Mouse (Mus musculus): Measurements from ENCODE around the gene Gngt1. TPM values are rescaled to one million over a fixed set of nuclear protein-coding genes. Genes with fewer than 3 reads are reported as not detected.
A peak's percentile ranks its signal among the peaks of the same experiment; 100 is the strongest.

Gene Gngt1
- total and polyA plus RNA-seq, 3 experiments = not detected

- no peak for DNase-seq
- TF ChIP-seq CTCF (IDR thresholded peaks at IDR 0.05) = no peak
- no peak for TF ChIP-seq POLR2A (IDR thresholded peaks at IDR 0.05; ENCODE audit: insufficient read depth, low read depth, low read length)
- TF ChIP-seq EP300 (IDR thresholded peaks at IDR 0.05; ENCODE audit: insufficient read depth, low read depth, low read length) = no peak
- H3K27me3 ChIP-seq (ENCODE audit: control insufficient read depth, insufficient read depth, low read length) = no peaks in the 10 kb centered on the region
- whole genome bisulfite sequencing = 28% methylated on average over 2 of the region's 2 CpGs
- intact Hi-C loops (cut with DNase I) = loop anchor here (2.0 to 10.0 kb wide), 6 partner anchors 70 to 1490 kb away; partner anchors contain the start of genes Bet1, Pdk4 and Pon2
- H3K79me2 ChIP-seq (replicated peaks; ENCODE audit: control insufficient read depth, insufficient read depth, low read length) = peaks cover 2% of the 10 kb centered on the region; the same call in 1 of the 2 replicates
- no peak overlapping the region; the same call in 1 of the 2 replicates for H3K9ac ChIP-seq (ENCODE audit: low read depth, low read length)
- H3K36me3 ChIP-seq (ENCODE audit: control insufficient read depth, insufficient read depth, low read length) = peaks cover 22% of the 10 kb centered on the region
- peak overlapping the region; percentile 86 for H3K27ac ChIP-seq
- peaks cover 7% of the 10 kb centered on the region for H3K4me1 ChIP-seq (ENCODE audit: control insufficient read depth, insufficient read depth, low read length)
- peak overlapping the region; percentile 66 for H3K4me3 ChIP-seq
Observed at GRCm38 (mm10) chr6:4004808-4005207, 11.2 kb downstream of the Gngt1 start.

GRCm38 (mm10) chr6:4008501-4009040, 15.0 kb downstream of the Gngt1 start:
- peaks cover 18% of the 10 kb centered on the region for H3K36me3 ChIP-seq (ENCODE audit: control insufficient read depth, insufficient read depth, low read length)
- H3K4me3 ChIP-seq = 0 out of 2 replicates have a peak overlapping the region, but pooled peaks have one; percentile 20
- peak overlapping the region; percentile 86 for H3K27ac ChIP-seq
- no peaks in the 10 kb centered on the region for H3K27me3 ChIP-seq (ENCODE audit: control insufficient read depth, insufficient read depth, low read length)
- TF ChIP-seq EP300 (IDR thresholded peaks at IDR 0.05; ENCODE audit: insufficient read depth, low read depth, low read length) (no peak), POLR2A (IDR thresholded peaks at IDR 0.05; ENCODE audit: insufficient read depth, low read depth, low read length) (peak; percentile 45), CTCF (IDR thresholded peaks at IDR 0.05) (no peak)
- no peak overlapping the region for H3K9ac ChIP-seq (ENCODE audit: low read depth, low read length)
- peak; percentile 31 to 34 for DNase-seq
- WGBS = 5% methylated on average over 2 of the region's 2 CpGs
- H3K79me2 ChIP-seq (replicated peaks; ENCODE audit: control insufficient read depth, insufficient read depth, low read length) = peaks cover 2% of the 10 kb centered on the region; the same call in 1 of the 2 replicates
- intact Hi-C loops (cut with DNase I) = loop anchor here (10.0 kb wide), 3 partner anchors 1086 to 1486 kb away; partner anchors contain the start of genes Pdk4 and Pon2
- H3K4me1 ChIP-seq (ENCODE audit: control insufficient read depth, insufficient read depth, low read length) = peaks cover 5% of the 10 kb centered on the region

- DNase-seq = peak in 1 of 2 experiments; percentile 37
- intact Hi-C loops (cut with DNase I) = loop anchor here (10.0 kb wide), 3 partner anchors 1085 to 1485 kb away; partner anchors contain the start of genes Pdk4 and Pon2
Observed at GRCm38 (mm10) chr6:4009548-4009947, 16.0 kb downstream of the Gngt1 start.

GRCm38 (mm10) chr6:4022645-4023044, 29.1 kb downstream of the Gngt1 start:
- TF ChIP-seq POLR2A (IDR thresholded peaks at IDR 0.05; ENCODE audit: insufficient read depth, low read depth, low read length) = no peak
- no peak for TF ChIP-seq EP300 (IDR thresholded peaks at IDR 0.05; ENCODE audit: insufficient read depth, low read depth, low read length)
- no peak for TF ChIP-seq CTCF (IDR thresholded peaks at IDR 0.05)
- Histone ChIP-seq H3K36me3 (ENCODE audit: control insufficient read depth, insufficient read depth, low read length) (no peaks in the 10 kb centered on the region), H3K27me3 (ENCODE audit: control insufficient read depth, insufficient read depth, low read length) (no peaks in the 10 kb centered on the region), H3K27ac (no peak overlapping the region), H3K79me2 (replicated peaks; ENCODE audit: control insufficient read depth, insufficient read depth, low read length) (no peaks in the 10 kb centered on the region), H3K4me3 (no peak overlapping the region), H3K9ac (ENCODE audit: low read depth, low read length) (no peak overlapping the region), H3K4me1 (ENCODE audit: control insufficient read depth, insufficient read depth, low read length) (no peaks in the 10 kb centered on the region)
- intact Hi-C loops (cut with DNase I) = no loop called here
- no peak for DNase-seq
- 44% methylated on average over 1 of the region's 1 CpGs for WGBS

More at GRCm38 (mm10) chr6:4009548-4009947, 16.0 kb downstream of the Gngt1 start:
- Histone ChIP-seq H3K27me3 (ENCODE audit: control insufficient read depth, insufficient read depth, low read length) (no peaks in the 10 kb centered on the region), H3K4me1 (ENCODE audit: control insufficient read depth, insufficient read depth, low read length) (peaks cover 5% of the 10 kb centered on the region), H3K27ac (peak overlapping the region; percentile 86), H3K4me3 (no peak overlapping the region), H3K9ac (ENCODE audit: low read depth, low read length) (no peak overlapping the region), H3K79me2 (replicated peaks; ENCODE audit: control insufficient read depth, insufficient read depth, low read length) (peaks cover 2% of the 10 kb centered on the region; the same call in 1 of the 2 replicates), H3K36me3 (ENCODE audit: control insufficient read depth, insufficient read depth, low read length) (peaks cover 18% of the 10 kb centered on the region)
- TF ChIP-seq CTCF (IDR thresholded peaks at IDR 0.05) = no peak
- peak; percentile 56; the same call in 1 of the 2 replicates for TF ChIP-seq POLR2A (IDR thresholded peaks at IDR 0.05; ENCODE audit: insufficient read depth, low read depth, low read length)
- TF ChIP-seq EP300 (IDR thresholded peaks at IDR 0.05; ENCODE audit: insufficient read depth, low read depth, low read length) = peak; percentile 61; the same call in 1 of the 2 replicates

- Histone ChIP-seq H3K27ac (no peak overlapping the region), H3K36me3 (ENCODE audit: control insufficient read depth, insufficient read depth, low read length) (no peaks in the 10 kb centered on the region), H3K27me3 (ENCODE audit: control insufficient read depth, insufficient read depth, low read length) (no peaks in the 10 kb centered on the region), H3K4me3 (no peak overlapping the region), H3K9ac (ENCODE audit: low read depth, low read length) (no peak overlapping the region), H3K4me1 (ENCODE audit: control insufficient read depth, insufficient read depth, low read length) (no peaks in the 10 kb centered on the region), H3K79me2 (replicated peaks; ENCODE audit: control insufficient read depth, insufficient read depth, low read length) (no peaks in the 10 kb centered on the region)
- 22% methylated on average over 2 of the region's 2 CpGs for WGBS
- TF ChIP-seq EP300 (IDR thresholded peaks at IDR 0.05; ENCODE audit: insufficient read depth, low read depth, low read length) (no peak), POLR2A (IDR thresholded peaks at IDR 0.05; ENCODE audit: insufficient read depth, low read depth, low read length) (no peak), CTCF (IDR thresholded peaks at IDR 0.05) (no peak)
- intact Hi-C loops (cut with DNase I) = no loop called here
- no peak for DNase-seq
Observed at GRCm38 (mm10) chr6:4026367-4026766, 32.8 kb downstream of the Gngt1 start.

DNA sequence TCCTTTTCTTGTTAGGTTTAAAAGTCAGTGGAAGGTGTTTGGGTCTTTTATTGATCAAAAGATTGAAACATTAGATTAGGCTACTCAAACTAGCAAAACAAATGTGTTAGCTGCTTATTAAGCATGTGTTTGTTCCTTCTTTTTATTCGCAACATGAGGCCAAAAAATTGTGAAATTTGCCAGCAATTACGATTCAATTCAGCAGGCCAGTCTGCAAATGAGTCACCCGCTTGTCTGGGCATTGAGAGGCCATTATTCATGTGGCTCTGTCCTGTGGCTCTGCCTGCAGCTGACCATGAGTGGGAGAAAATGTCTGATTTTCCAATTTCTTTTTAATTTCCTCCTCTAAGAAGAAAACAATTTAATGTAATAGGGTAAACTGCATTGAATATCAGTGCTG, 37.4 kb downstream of the Gngt1 start:
- no peaks in the 10 kb centered on the region for H3K79me2 ChIP-seq (replicated peaks; ENCODE audit: control insufficient read depth, insufficient read depth, low read length)
- H3K4me3 ChIP-seq = no peak overlapping the region
- H3K27ac ChIP-seq = no peak overlapping the region
- WGBS = 81% methylated on average over 3 of the region's 3 CpGs
- no peak for DNase-seq
- H3K4me1 ChIP-seq (ENCODE audit: control insufficient read depth, insufficient read depth, low read length) = peaks cover 2% of the 10 kb centered on the region
- H3K9ac ChIP-seq (ENCODE audit: low read depth, low read length) = no peak overlapping the region
- no peaks in the 10 kb centered on the region for H3K27me3 ChIP-seq (ENCODE audit: control insufficient read depth, insufficient read depth, low read length)
- intact Hi-C loops (cut with DNase I) = no loop called here
- TF ChIP-seq CTCF (IDR thresholded peaks at IDR 0.05) = no peak
- TF ChIP-seq POLR2A (IDR thresholded peaks at IDR 0.05; ENCODE audit: insufficient read depth, low read depth, low read length) = no peak
- no peak for TF ChIP-seq EP300 (IDR thresholded peaks at IDR 0.05; ENCODE audit: insufficient read depth, low read depth, low read length)
- no peaks in the 10 kb centered on the region for H3K36me3 ChIP-seq (ENCODE audit: control insufficient read depth, insufficient read depth, low read length)
